25 mouse cellular contexts compared by ENCODE assay signal in genomic region chr2:155947390-155948002, GRCm38 (mm10). TPM values are rescaled to one million over a fixed set of nuclear protein-coding genes. Genes with fewer than 3 reads are reported as not detected.
DNase-seq lines count a peak whose midpoint lies in the region; ATAC-seq and TF ChIP-seq lines count a peak whose summit lies in the region.
"Had no signal": no experiment of that assay in that cellular context is flagged by ENCODE, and none has a peak within 500 bp of the region (broad histone marks: within the 10 kb centered on the region; RNA-seq: fewer than 3 reads in every experiment).

No protein-coding gene starts in this region.

- no peak for TF ChIP-seq CTCF in G1E (IDR thresholded peaks at IDR 0.05; ENCODE audit: low read depth, low read length)
- no peak for TF ChIP-seq CTCF in MEL (IDR thresholded peaks at IDR 0.05 in 2 of 3, conservative IDR thresholded peaks at IDR 0.05 in 1 of 3; ENCODE audit: control insufficient read depth in 1 of 3, insufficient read depth in 1 of 3, low read depth in 2 of 3, low read length in 3 of 3, poor library complexity in 1 of 3, severe bottlenecking in 1 of 3)

- H3K9ac ChIP-seq in MEL (ENCODE audit: control insufficient read depth, low read depth, low read length, poor library complexity, severe bottlenecking) = peak overlapping the region; percentile 60
- H3K9ac ChIP-seq: forebrain, embryonic 15.5 days; heart, embryonic 13.5 days had no signal

- peak; percentile 66 to 87 for TF ChIP-seq EP300 in MEL (IDR thresholded peaks at IDR 0.05; ENCODE audit: low read depth in 1 of 2, low read length in 2 of 2)

- TF ChIP-seq RAD21 in MEL (IDR thresholded peaks at IDR 0.05; ENCODE audit: low read depth, low read length) = no peak

- no peaks in the 10 kb centered on the region; the same call in 1 of the 2 replicates for H3K79me2 ChIP-seq in MEL (ENCODE audit: control insufficient read depth, insufficient read depth, low read length, poor library complexity)

- ATAC-seq in G1E (ENCODE audit: extremely low read depth, insufficient number of reproducible peaks, low FRiP score, poor library complexity, severe bottlenecking) = peak; percentile 49
- peak; percentile 82 for ATAC-seq in megakaryocyte progenitor cell, adult 5-6 weeks (replicated peaks; ENCODE audit: poor library complexity)
- ATAC-seq: forebrain, embryonic 15.5 days; hindbrain, embryonic 16.5 days; intestine, postnatal 0 days had no signal

- H3K27me3 ChIP-seq in G1E (ENCODE audit: insufficient read depth, low read length) = peaks cover 18% of the 10 kb centered on the region; the same call in 1 of the 2 replicates
- H3K27me3 ChIP-seq in MEL (ENCODE audit: control insufficient read depth in 1 of 2, insufficient read depth in 2 of 2, low read length in 2 of 2) = no peaks in the 10 kb centered on the region
- H3K27me3 ChIP-seq: forebrain, embryonic 15.5 days had no signal

- H3K27ac ChIP-seq in MEL (ENCODE audit: control insufficient read depth, low read depth, low read length) = peak overlapping the region; percentile 89
- H3K27ac ChIP-seq: forebrain, embryonic 15.5 days; heart, embryonic 13.5 days had no signal

- DNase-seq in G1E (ENCODE audit: low spot score) = peak; percentile 45
- DNase-seq in MEL (ENCODE audit: low read depth, low spot score) = peak; percentile 91
- DNase-seq in liver = peak; percentile 72
- no peak for DNase-seq in thymus, postnatal 14 days
- no peak for DNase-seq in left cerebral cortex, postnatal 4 days
- no peak for DNase-seq in heart, adult 18-20 months
- DNase-seq: adrenal gland, adult 8-10 months; cerebellum, adult 8-10 months; embryo, embryonic 11 days; heart, postnatal 36 days; lung, adult 18-20 months; lung, postnatal 4 days; midbrain, embryonic 14.5 days had no signal

- intact Hi-C loops in left cerebral cortex, postnatal 4 days (cut with DNase I) = loop anchor here (5.0 kb wide), 1 partner anchor 100 kb away; no protein-coding TSS in a partner anchor

- H3K9me3 ChIP-seq in G1E (replicated peaks) (no peaks in the 10 kb centered on the region), MEL (replicated peaks; ENCODE audit: insufficient read depth, low read length) (no peaks in the 10 kb centered on the region)
- H3K9me3 ChIP-seq: forebrain, embryonic 15.5 days; heart, embryonic 13.5 days had no signal

- TF ChIP-seq POLR2A in MEL (IDR thresholded peaks at IDR 0.05; ENCODE audit: control insufficient read depth in 1 of 2, insufficient read depth in 1 of 2, low read depth in 1 of 2, low read length in 2 of 2, poor library complexity in 1 of 2) = no peak

- H3K36me3 ChIP-seq in G1E (replicated peaks) = no peaks in the 10 kb centered on the region
- peaks cover 0 to 20% of the 10 kb centered on the region in 2 experiments; a peak in 2 of 4 replicates for H3K36me3 ChIP-seq in MEL (ENCODE audit: control insufficient read depth in 1 of 2, insufficient read depth in 2 of 2, low read length in 2 of 2)
- H3K36me3 ChIP-seq: forebrain, embryonic 15.5 days; heart, embryonic 13.5 days had no signal

- H3K4me3 ChIP-seq in G1E (ENCODE audit: low read depth, low read length) = no peak overlapping the region
- H3K4me3 ChIP-seq in MEL (ENCODE audit: control insufficient read depth in 1 of 2, insufficient read depth in 1 of 2, low read depth in 2 of 2, low read length in 2 of 2) = peak overlapping the region; percentile 30 to 36
- H3K4me3 ChIP-seq: forebrain, embryonic 15.5 days; heart, embryonic 13.5 days; myocyte had no signal

- H3K4me1 ChIP-seq in G1E (ENCODE audit: insufficient read depth, low read depth, low read length) = peaks cover 31% of the 10 kb centered on the region
- H3K4me1 ChIP-seq in MEL (ENCODE audit: control insufficient read depth in 1 of 2, insufficient read depth in 2 of 2, low read length in 2 of 2) = peaks cover 9 to 20% of the 10 kb centered on the region in 2 experiments

TF ChIP-seq in MEL, 35 proteins besides CTCF, POLR2A, EP300 and RAD21 (continues in another document):
- TF ChIP-seq SMC3 (IDR thresholded peaks at IDR 0.05; ENCODE audit: low read depth, low read length) (no peak), TCF12 (IDR thresholded peaks at IDR 0.05; ENCODE audit: low read depth, low read length) (peak; percentile 79), MXI1 (IDR thresholded peaks at IDR 0.05; ENCODE audit: low read depth, low read length) (peak; percentile 96), JUND (IDR thresholded peaks at IDR 0.05; ENCODE audit: low read depth, low read length) (no peak), CHD2 (IDR thresholded peaks at IDR 0.05; ENCODE audit: low read length) (no peak), POLR2AphosphoS2 (IDR thresholded peaks at IDR 0.05; ENCODE audit: low read length) (no peak), E2F4 (IDR thresholded peaks at IDR 0.05; ENCODE audit: borderline replicate concordance, low read depth, low read length) (no peak), BHLHE40 (IDR thresholded peaks at IDR 0.05; ENCODE audit: borderline replicate concordance, low read depth, low read length) (peak; percentile 76; the same call in 1 of the 2 replicates), GATA1 (IDR thresholded peaks at IDR 0.05; ENCODE audit: low read depth, low read length) (peak; percentile 93), MYC (IDR thresholded peaks at IDR 0.05; ENCODE audit: low read depth, low read length) (peak; percentile 86), KAT2A (conservative IDR thresholded peaks at IDR 0.05; ENCODE audit: low read depth, low read length) (no peak), ZKSCAN1 (IDR thresholded peaks at IDR 0.05; ENCODE audit: low read depth, low read length) (no peak), CHD1 (IDR thresholded peaks at IDR 0.05; ENCODE audit: low read depth, low read length) (no peak), ZC3H11A (IDR thresholded peaks at IDR 0.05; ENCODE audit: low read depth, low read length) (no peak), MEF2A (IDR thresholded peaks at IDR 0.05; ENCODE audit: extremely low read depth, insufficient replicate concordance, low read depth, low read length, poor library complexity, severe bottlenecking) (no peak), USF1 (IDR thresholded peaks at IDR 0.05; ENCODE audit: low read depth, low read length) (no peak), NRF1 (IDR thresholded peaks at IDR 0.05; ENCODE audit: insufficient read depth, low read depth, low read length, poor library complexity, severe bottlenecking) (no peak), MAX (IDR thresholded peaks at IDR 0.05; ENCODE audit: low read length) (0 out of 2 replicates have a peak, but pooled peaks have one; percentile 72), HCFC1 (IDR thresholded peaks at IDR 0.05; ENCODE audit: low read depth, low read length) (peak; percentile 49; the same call in 1 of the 2 replicates), MYB (IDR thresholded peaks at IDR 0.05; ENCODE audit: low read depth, low read length) (no peak), NELFE (IDR thresholded peaks at IDR 0.05; ENCODE audit: low read depth, low read length) (no peak), GABPA (IDR thresholded peaks at IDR 0.05; ENCODE audit: low read depth, low read length) (no peak), MAZ (IDR thresholded peaks at IDR 0.05; ENCODE audit: low read depth, low read length) (peak; percentile 83), RCOR1 (IDR thresholded peaks at IDR 0.05; ENCODE audit: low read depth, low read length) (no peak), UBTF (IDR thresholded peaks at IDR 0.05; ENCODE audit: borderline replicate concordance, insufficient read depth, low read depth, low read length) (no peak)

RNA-seq across cellular contexts. Expression of gene Gdf5, which starts 2.3 kb away (rescaled TPM):
- total RNA-seq in G1E (2014; fragmentation: Nextera tagmentation) = 2.2 TPM in 1 of 2 replicates, not detected in the other
- 0.06 and 0.11 TPM in 2 replicates for total RNA-seq in G1E (2017)
- polyA plus RNA-seq in G1E (2012) = not detected in 2 replicates
- total RNA-seq in MEL (2012; rRNA removed) = not detected in 2 replicates
- under 1 TPM in 1 of 2 experiments, not detected in 1; 0.06 TPM for polyA plus RNA-seq in MEL (2012; ENCODE audit: insufficient read depth in 1 of 2, insufficient read length in 2 of 2, low read depth in 1 of 2, low replicate concordance in 2 of 2, missing spikeins in 1 of 2)
- not detected in 2 replicates for total RNA-seq in megakaryocyte progenitor cell, adult 5-6 weeks (2015)
- not detected in 2 replicates for total RNA-seq in megakaryocyte progenitor cell, adult 5-6 weeks (2017)
- total RNA-seq in left cerebral cortex, postnatal 4 days (2021) = 1 to 10 TPM in 1 of 2 experiments, under 1 TPM in 1; 0.99 to 1.8 TPM
- total RNA-seq in heart, adult 18-20 months (2021) = under 1 TPM in 1 of 2 experiments, not detected in 1; 0.13 TPM
- total RNA-seq: heart, postnatal 36 days; neutrophil, adult 5-6 weeks had no signal

RNA-seq across cellular contexts. Expression of gene Gm15557, which starts 7.0 kb away (rescaled TPM):
- total RNA-seq in G1E (2014; fragmentation: Nextera tagmentation) (0.60 TPM in 1 of 2 replicates, not detected in the other), G1E (2017) (0.11 TPM in 1 of 2 replicates, not detected in the other), MEL (2012; rRNA removed) (not detected in 2 replicates)
- polyA plus RNA-seq in G1E (2012) (0.05 and 0.06 TPM in 2 replicates), MEL (2012; ENCODE audit: insufficient read depth in 1 of 2, insufficient read length in 2 of 2, low read depth in 1 of 2, low replicate concordance in 2 of 2, missing spikeins in 1 of 2) (not detected)
- total RNA-seq in megakaryocyte progenitor cell, adult 5-6 weeks (2015) = not detected in 2 replicates
- not detected in 2 replicates for total RNA-seq in megakaryocyte progenitor cell, adult 5-6 weeks (2017)
- not detected for total RNA-seq in left cerebral cortex, postnatal 4 days (2021)
- not detected for total RNA-seq in heart, adult 18-20 months (2021)
- total RNA-seq: adrenal gland, adult 8-10 months; ES-E14; heart, postnatal 36 days; layer of hippocampus, postnatal 14 days; left cerebral cortex, postnatal 36 days; neutrophil, adult 5-6 weeks had no signal
- polyA plus RNA-seq: forebrain, embryonic 15.5 days; gonadal fat pad, adult 2 months; heart, embryonic 13.5 days; hindbrain, embryonic 16.5 days; intestine, postnatal 0 days; midbrain, embryonic 14.5 days; thymus, postnatal 0 days had no signal

RNA-seq across cellular contexts. Expression of gene Cep250, which starts 8.8 kb away (rescaled TPM):
- total RNA-seq in G1E (2014; fragmentation: Nextera tagmentation) (11.6 and 12.3 TPM in 2 replicates), G1E (2017) (49.2 and 54.7 TPM in 2 replicates), MEL (2012; rRNA removed) (9.8 and 12.8 TPM in 2 replicates)
- polyA plus RNA-seq in G1E (2012) (17.3 and 19.9 TPM in 2 replicates), MEL (2012; ENCODE audit: insufficient read depth in 1 of 2, insufficient read length in 2 of 2, low read depth in 1 of 2, low replicate concordance in 2 of 2, missing spikeins in 1 of 2) (10 to 100 TPM in 1 of 2 experiments, not detected in 1; 16.4 TPM)
- 9.6 and 12.7 TPM in 2 replicates for total RNA-seq in megakaryocyte progenitor cell, adult 5-6 weeks (2015)
- 30.7 and 44.6 TPM in 2 replicates for total RNA-seq in megakaryocyte progenitor cell, adult 5-6 weeks (2017)
- total RNA-seq in left cerebral cortex, postnatal 4 days (2021) = 10 to 100 TPM; 22.2 to 23.9 TPM
- 1 to 10 TPM; 4.5 to 4.8 TPM for total RNA-seq in heart, adult 18-20 months (2021)

RNA-seq across cellular contexts. Expression of gene Uqcc1, which starts 17.4 kb away (rescaled TPM):
- total RNA-seq in G1E (2014; fragmentation: Nextera tagmentation) (27.8 and 29.9 TPM in 2 replicates), G1E (2017) (35.8 and 39.1 TPM in 2 replicates), MEL (2012; rRNA removed) (83.1 and 87.1 TPM in 2 replicates)
- polyA plus RNA-seq in G1E (2012) (4.2 TPM in 2 replicates), MEL (2012; ENCODE audit: insufficient read depth in 1 of 2, insufficient read length in 2 of 2, low read depth in 1 of 2, low replicate concordance in 2 of 2, missing spikeins in 1 of 2) (10 to 100 TPM in 1 of 2 experiments, not detected in 1; 61.0 TPM)
- total RNA-seq in megakaryocyte progenitor cell, adult 5-6 weeks (2015) = 39.6 and 40.4 TPM in 2 replicates
- 51.5 and 55.1 TPM in 2 replicates for total RNA-seq in megakaryocyte progenitor cell, adult 5-6 weeks (2017)
- total RNA-seq in left cerebral cortex, postnatal 4 days (2021) = 10 to 100 TPM; 42.3 to 43.7 TPM
- 100 to 1,000 TPM; 279 to 347 TPM for total RNA-seq in heart, adult 18-20 months (2021)

Comparison
In these comparisons a context has a peak if more than half of its experiments do, and no peak if none do; other contexts are left out.
1. DNase-seq: peak in G1E (single experiment), MEL (single experiment) and liver (single experiment); none in thymus, postnatal 14 days (single experiment), left cerebral cortex, postnatal 4 days (single experiment) and heart, adult 18-20 months (0 of 2).